Mouse (Mus musculus): ENCODE results near the gene Tm4sf19. TPM values are rescaled to one million over a fixed set of nuclear protein-coding genes. Genes with fewer than 3 reads are reported as not detected.

Tm4sf19 gene
- polyA plus RNA-seq, 1 experiment from 2014 or later, result not detected

DNA sequence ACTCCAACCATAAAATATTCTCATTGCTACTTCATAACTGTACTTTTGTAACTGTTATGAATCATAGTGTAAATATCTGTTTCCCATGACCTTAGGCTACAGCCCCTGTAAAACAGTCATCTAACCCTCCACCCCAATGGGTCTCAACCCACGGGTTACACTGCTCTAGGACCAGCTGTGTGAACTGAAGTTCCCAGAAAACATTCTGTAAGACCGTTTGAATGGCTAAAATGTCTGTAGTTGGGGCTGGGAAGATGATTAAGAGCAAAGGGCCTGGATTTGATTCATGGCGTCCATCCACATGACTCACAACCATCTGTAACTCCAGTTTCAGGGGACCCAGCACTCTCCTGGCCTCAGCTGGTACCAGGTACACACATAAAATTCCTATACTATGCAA, 2.1 kb upstream of the Tm4sf19 start:
- Histone ChIP-seq H3K4me1 (peaks cover 10% of the 10 kb centered on the region), H3K4me3 (no peak overlapping the region), H3K27ac (replicated peaks) (no peak overlapping the region), H3K27me3 (replicated peaks; ENCODE audit: low read depth, poor library complexity, severe bottlenecking) (no peaks in the 10 kb centered on the region), H3K36me3 (replicated peaks) (peaks cover 8% of the 10 kb centered on the region), H3K9me3 (no peaks in the 10 kb centered on the region)
- 80% methylated on average over 3 of the region's 3 CpGs for WGBS
- DNase-seq (ENCODE audit: low spot score), result no peak

DNA sequence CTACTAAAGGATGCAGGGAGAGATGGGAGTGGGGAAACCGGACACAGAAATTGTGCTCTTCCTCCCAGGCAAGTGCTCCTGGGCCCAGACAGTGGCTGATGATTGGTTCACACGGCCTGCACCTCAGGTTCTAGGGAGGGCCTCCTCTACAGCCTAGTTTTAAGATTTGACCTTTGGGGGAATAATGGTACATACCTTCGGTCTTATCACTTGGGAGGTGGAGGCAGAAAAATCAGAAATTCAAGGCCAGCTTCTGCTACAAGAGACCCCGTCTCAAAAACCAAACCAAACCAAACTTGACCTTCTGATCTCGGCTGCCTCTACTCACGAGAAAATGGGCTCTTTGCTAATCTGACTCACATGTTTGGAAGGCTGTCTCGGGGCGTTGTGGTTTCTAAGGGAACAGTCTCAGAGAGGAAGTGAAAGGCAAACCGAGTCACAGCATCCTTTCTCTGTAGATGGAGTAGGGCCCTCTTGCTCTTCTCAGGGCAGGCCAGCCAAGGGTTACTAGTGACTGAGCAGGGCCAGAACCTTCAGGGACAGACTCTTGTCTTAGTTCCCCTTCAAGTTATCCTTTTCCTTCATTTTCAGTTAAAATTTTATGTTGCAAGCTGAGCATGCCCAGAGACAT, 1.1 kb downstream of the Tm4sf19 start:
- H3K4me3 ChIP-seq, result no peak overlapping the region
- no peak overlapping the region for H3K27ac ChIP-seq (replicated peaks)
- H3K9me3 ChIP-seq, result no peaks in the 10 kb centered on the region
- WGBS, result 73% methylated on average over 9 of the region's 9 CpGs
- no peaks in the 10 kb centered on the region for H3K27me3 ChIP-seq (replicated peaks; ENCODE audit: low read depth, poor library complexity, severe bottlenecking)
- peaks cover 6% of the 10 kb centered on the region for H3K4me1 ChIP-seq
- no peak for DNase-seq (ENCODE audit: low spot score)
- no peaks in the 10 kb centered on the region for H3K36me3 ChIP-seq (replicated peaks)

DNA sequence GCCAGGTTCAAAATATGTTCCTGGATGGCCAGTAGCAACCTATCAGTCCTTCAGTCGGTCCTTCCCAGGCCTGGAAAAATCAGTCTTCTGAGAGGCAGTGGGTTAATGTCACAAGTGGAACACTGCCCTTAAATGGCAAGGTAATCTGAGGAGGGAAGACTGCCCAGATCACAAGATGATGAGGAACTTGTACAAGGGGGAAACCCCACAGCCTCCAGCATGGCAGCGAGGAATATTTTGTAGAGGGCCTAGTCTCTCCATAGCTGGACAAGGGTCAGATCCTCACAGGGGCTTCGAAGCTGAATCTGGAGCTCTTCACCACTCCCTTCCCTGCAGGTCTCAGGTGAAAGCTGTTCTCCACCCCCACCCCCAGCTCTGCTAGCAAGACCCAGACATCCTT, 2.5 kb downstream of the Tm4sf19 start:
- Histone ChIP-seq H3K4me3 (no peak overlapping the region), H3K36me3 (replicated peaks) (no peaks in the 10 kb centered on the region), H3K4me1 (peaks cover 15% of the 10 kb centered on the region), H3K27me3 (replicated peaks; ENCODE audit: low read depth, poor library complexity, severe bottlenecking) (no peaks in the 10 kb centered on the region), H3K27ac (replicated peaks) (no peak overlapping the region), H3K9me3 (no peaks in the 10 kb centered on the region)
- no peak for DNase-seq (ENCODE audit: low spot score)
- 83% methylated on average over 3 of the region's 3 CpGs for WGBS

DNA sequence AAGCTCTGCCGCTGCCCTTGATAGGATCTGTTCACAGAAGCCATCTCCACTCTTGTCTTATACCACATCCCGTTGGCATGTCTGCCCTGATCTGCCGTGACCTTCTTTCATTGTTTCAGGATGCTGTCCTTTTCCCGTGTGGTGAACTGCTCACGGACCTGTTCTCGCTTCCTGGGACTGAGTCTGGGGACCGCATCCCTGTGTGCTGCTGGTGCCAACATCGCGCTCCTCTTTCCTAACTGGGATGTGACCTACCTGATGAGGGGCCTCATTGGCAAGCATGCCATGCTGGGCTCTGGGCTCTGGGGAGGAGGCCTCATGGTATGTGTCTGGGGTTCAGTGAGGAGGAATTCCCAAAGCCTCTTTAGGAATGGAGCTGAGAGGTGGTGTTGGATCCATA, 5.4 kb downstream of the Tm4sf19 start:
- Histone ChIP-seq H3K4me1 (peaks cover 15% of the 10 kb centered on the region), H3K27me3 (replicated peaks; ENCODE audit: low read depth, poor library complexity, severe bottlenecking) (no peaks in the 10 kb centered on the region), H3K4me3 (no peak overlapping the region), H3K36me3 (replicated peaks) (no peaks in the 10 kb centered on the region), H3K9me3 (no peaks in the 10 kb centered on the region), H3K27ac (replicated peaks) (no peak overlapping the region)
- 87% methylated on average over 9 of the region's 9 CpGs for WGBS
- DNase-seq (ENCODE audit: low spot score), result no peak

DNA sequence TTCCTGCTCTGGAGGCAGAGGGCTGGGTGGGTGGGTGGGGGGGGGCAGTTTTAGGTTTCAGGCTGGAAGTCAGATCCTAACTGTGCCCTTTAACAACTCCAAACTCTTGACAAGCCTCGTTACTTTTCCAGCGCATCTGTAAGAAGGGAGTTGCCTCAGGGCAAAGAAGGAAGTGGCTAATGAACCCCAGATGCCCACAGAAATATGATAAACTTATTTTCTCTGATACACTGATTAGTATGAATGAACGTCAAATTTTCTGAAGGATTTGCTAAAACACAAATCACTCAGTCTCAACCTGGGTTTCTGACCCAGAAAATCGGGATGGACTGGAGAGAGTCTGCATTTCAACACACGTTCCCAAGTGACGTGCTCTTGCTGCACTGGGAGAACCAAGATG, 6.4 kb downstream of the Tm4sf19 start:
- Histone ChIP-seq H3K9me3 (no peaks in the 10 kb centered on the region), H3K27ac (replicated peaks) (0 out of 2 replicates have a peak overlapping the region, but pooled peaks have one; percentile 6), H3K36me3 (replicated peaks) (no peaks in the 10 kb centered on the region), H3K4me3 (no peak overlapping the region), H3K27me3 (replicated peaks; ENCODE audit: low read depth, poor library complexity, severe bottlenecking) (no peaks in the 10 kb centered on the region), H3K4me1 (peaks cover 15% of the 10 kb centered on the region)
- DNase-seq (ENCODE audit: low spot score), result peak; percentile 35
- 46% methylated on average over 6 of the region's 6 CpGs for WGBS

DNA sequence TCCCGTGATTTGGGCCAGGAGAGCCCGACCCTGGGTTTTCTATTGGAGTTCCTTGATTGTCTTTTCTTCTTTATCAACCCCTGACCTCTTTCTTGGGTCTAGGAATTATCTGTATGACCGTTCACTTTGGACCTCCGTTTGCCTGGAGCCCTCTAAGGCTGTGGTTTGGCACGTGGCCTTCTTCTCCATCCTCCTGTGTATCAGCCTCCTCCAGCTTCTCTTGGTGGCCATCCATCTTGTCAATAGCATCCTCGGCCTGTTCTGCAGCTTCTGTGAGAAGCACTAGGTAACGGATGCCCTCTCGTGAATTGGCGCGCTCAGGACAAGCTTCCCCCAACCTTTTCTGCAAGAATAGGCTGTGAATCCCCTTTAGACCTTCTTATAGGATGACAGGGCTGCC, 7.4 kb downstream of the Tm4sf19 start:
- Histone ChIP-seq H3K9me3 (no peaks in the 10 kb centered on the region), H3K4me3 (no peak overlapping the region), H3K4me1 (peaks cover 15% of the 10 kb centered on the region), H3K27ac (replicated peaks) (no peak overlapping the region), H3K36me3 (replicated peaks) (no peaks in the 10 kb centered on the region), H3K27me3 (replicated peaks; ENCODE audit: low read depth, poor library complexity, severe bottlenecking) (no peaks in the 10 kb centered on the region)
- WGBS, result 84% methylated on average over 10 of the region's 10 CpGs
- DNase-seq (ENCODE audit: low spot score), result no peak

DNA sequence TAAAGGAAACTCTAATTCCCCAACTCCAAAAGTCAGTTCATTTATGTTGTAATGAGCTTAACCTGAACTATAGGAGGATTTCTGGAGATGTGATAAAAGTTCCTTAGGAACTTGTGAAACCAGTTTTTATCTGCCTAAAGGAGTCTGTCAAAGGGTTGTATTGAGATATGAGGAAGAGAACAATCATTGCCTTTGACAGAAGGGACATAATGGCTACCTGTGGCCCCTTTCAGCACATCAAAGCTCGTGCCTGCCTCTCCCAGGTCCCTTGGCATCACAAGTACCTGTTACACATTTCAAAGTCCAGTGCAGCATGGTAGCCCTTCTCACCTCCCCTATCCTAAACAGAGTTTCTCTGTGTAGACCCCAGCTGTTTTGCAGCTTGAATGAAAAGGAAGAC, 17.2 kb downstream of the Tm4sf19 start:
- no peak for DNase-seq (ENCODE audit: low spot score)
- Histone ChIP-seq H3K27me3 (replicated peaks; ENCODE audit: low read depth, poor library complexity, severe bottlenecking) (no peaks in the 10 kb centered on the region), H3K36me3 (replicated peaks) (no peaks in the 10 kb centered on the region), H3K4me1 (peaks cover 14% of the 10 kb centered on the region), H3K27ac (replicated peaks) (no peak overlapping the region), H3K4me3 (no peak overlapping the region), H3K9me3 (no peaks in the 10 kb centered on the region)
- WGBS, result 65% methylated on average over 1 of the region's 1 CpGs

DNA sequence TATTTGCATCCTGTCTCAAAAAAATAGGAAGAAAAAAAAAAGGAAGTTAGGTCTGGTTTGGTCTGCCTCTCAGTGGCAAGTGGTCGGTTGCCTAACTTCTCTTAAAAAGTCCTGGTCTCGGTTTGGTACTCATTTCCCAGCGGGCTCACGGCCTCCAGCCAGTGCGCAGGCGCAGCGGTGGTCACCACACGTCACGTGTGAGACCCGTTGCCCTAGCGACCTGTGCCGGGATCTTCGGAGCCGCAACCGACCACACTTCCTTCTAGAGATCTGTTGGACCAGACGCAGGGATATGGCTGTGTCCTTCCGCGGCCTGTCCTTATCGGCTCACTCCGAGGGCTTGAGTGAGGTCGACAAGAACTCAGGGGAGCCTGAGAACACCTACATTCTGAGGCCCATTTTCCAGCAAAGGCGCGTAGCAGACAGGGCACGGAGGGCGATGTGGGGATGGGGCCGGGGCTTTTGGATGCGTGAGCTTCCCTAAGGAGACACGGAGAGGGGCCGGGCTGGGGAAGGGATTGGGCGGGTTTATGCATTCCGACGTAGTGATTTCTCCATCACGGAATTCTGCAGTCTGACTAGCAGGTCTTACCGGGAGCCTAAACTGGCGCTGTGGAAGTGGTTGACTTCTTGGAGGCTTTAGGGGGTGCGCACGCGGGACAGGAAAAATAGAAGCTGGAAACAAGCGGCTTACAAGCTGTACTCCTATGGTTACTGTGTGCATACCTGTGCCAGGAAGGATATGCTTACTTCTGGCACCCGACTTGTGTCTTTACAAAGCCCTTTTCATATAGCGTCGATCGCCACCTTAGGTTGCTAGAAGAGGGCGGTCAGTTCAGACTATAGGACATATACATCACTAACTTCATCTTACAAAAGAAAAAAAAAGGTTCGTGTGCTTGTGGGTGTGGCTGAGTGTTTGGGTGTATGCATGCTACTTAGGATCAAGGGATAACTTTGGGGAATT, 19.5 kb downstream of the Tm4sf19 start, which contains the start of gene Tctex1d2:
Gene Tctex1d2 (plus strand): TSS at position 186 of the 967 bp plus-strand sequence.
- Histone ChIP-seq H3K27ac (replicated peaks) (peak within 1 kb of the TSS; percentile 94), H3K4me3 (peak within 1 kb of the TSS; percentile 78), H3K27me3 (replicated peaks; ENCODE audit: low read depth, poor library complexity, severe bottlenecking) (no peaks in the 10 kb centered on the region), H3K36me3 (replicated peaks) (no peaks in the 10 kb centered on the region), H3K9me3 (no peaks in the 10 kb centered on the region), H3K4me1 (peaks cover 14% of the 10 kb centered on the region)
- DNase-seq (ENCODE audit: low spot score), result peak; percentile 96
- WGBS, result 1% methylated on average over 45 of the region's 45 CpGs

DNA sequence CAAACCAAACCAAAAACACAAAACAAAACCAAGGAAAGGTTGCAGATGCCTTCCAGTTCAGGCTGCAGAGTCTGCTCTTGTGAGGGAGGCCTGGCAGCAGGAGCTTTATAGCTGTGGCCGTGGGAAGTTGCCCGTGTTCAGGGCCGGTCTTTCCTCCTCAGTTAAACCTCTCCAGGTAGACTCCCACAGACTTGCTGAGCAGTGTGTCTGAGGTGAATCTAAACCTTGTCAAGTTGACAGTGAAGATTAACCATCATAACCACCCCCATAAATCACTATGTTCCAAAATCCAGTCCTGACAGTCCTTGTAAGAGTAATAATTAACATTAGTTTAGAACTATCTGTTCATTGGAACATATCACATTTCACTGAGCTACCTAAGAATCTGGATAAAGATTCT, 27.2 kb downstream of the Tm4sf19 start:
- no peak for DNase-seq (ENCODE audit: low spot score)
- H3K27ac ChIP-seq (replicated peaks), result no peak overlapping the region
- WGBS, result 87% methylated on average over 3 of the region's 3 CpGs
- peaks cover 17% of the 10 kb centered on the region for H3K4me1 ChIP-seq
- no peak overlapping the region for H3K4me3 ChIP-seq
- no peaks in the 10 kb centered on the region for H3K9me3 ChIP-seq
- H3K36me3 ChIP-seq (replicated peaks), result no peaks in the 10 kb centered on the region
- no peaks in the 10 kb centered on the region for H3K27me3 ChIP-seq (replicated peaks; ENCODE audit: low read depth, poor library complexity, severe bottlenecking)

DNA sequence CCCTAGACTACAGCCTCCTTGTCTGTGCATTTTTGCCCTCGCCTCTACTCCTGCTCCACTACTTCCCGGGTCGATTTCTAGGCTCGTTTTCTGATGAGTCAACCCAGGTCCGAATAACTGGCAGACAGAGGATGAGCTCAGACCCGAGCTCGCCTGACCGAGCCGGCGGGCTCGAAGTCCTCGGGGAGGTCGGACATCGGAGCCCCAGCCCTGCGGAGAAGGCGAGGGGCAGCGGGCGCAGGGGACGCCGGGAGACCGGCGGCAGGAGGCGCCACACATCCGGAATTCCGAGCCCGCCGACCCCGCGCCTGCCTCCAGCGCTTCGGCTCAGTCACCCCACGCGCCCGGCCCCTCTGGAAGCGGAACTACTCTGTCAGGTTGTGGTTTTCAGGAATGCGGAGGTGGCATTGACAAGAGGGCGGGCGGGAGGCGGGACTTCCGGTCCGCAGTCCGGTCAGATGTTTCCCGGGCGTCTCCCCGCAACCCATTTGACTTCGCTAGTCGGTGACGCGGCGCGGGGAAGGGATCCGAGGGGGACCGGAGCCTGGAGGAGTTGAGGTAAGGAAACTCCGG, 30.3 kb downstream of the Tm4sf19 start, which contains the start of gene Pcyt1a:
Gene Pcyt1a (plus strand): TSS at position 448 of the 573 bp plus-strand sequence.
- Histone ChIP-seq H3K27ac (replicated peaks) (peak within 1 kb of the TSS; percentile 91), H3K4me3 (peak within 1 kb of the TSS; percentile 79), H3K36me3 (replicated peaks) (no peaks in the 10 kb centered on the region), H3K27me3 (replicated peaks; ENCODE audit: low read depth, poor library complexity, severe bottlenecking) (no peaks in the 10 kb centered on the region), H3K9me3 (no peaks in the 10 kb centered on the region), H3K4me1 (peaks cover 17% of the 10 kb centered on the region)
- peak; percentile 96 for DNase-seq (ENCODE audit: low spot score)
- under 1% methylated on average over 54 of the region's 54 CpGs for WGBS

DNA sequence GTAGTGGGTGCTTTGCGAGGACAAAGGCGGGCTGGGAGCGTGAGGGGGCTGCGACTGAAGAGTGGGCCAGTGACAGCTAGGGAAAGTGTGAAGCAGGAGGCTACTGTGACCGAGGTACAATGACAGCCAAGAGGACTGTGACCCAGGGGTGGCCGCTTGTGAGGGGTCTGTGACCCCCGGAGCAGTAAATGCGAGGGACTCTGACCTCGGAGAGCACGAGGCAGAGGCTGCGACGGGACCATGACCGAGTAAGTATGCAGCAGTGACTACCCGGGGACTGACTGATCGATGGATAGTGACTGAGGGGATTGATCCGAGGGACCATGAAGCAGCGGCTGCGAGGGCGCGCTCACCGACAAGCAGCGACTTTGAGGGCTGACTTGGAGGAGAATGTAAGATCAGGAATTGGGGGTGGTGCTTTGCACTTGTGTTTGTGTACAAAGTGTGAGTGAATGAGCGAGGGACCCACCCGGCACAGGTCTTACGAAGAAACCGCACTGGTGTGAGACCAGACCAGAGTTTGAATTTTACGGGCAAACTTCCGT, 30.8 kb downstream of the Tm4sf19 start:
- H3K9me3 ChIP-seq, result no peaks in the 10 kb centered on the region
- H3K27me3 ChIP-seq (replicated peaks; ENCODE audit: low read depth, poor library complexity, severe bottlenecking), result no peaks in the 10 kb centered on the region
- H3K27ac ChIP-seq (replicated peaks), result peak overlapping the region; percentile 91
- no peak for DNase-seq (ENCODE audit: low spot score)
- H3K4me3 ChIP-seq, result peak overlapping the region; percentile 79
- no peaks in the 10 kb centered on the region for H3K36me3 ChIP-seq (replicated peaks)
- H3K4me1 ChIP-seq, result peaks cover 17% of the 10 kb centered on the region
- WGBS, result 4% methylated on average over 28 of the region's 28 CpGs

DNA sequence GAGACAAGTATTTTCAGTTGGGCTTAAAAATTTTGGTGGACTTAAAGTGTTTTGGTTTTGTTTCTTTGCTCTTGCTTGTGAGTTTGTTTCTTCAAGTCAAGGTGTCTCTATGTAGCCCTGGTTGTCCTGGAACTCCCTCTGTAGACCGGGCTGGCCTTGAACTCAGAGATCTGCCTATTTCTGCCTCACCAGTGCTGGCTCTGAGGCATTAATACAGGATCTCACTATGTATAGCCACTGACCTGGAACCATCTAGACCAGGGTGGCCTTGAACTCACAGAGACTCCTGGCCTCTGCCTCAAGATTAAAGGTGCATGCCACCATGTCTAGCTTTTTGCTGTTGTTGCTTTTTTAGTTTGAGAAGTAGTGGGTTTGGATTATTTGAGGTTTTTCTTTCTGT, 31.6 kb downstream of the Tm4sf19 start:
- H3K27ac ChIP-seq (replicated peaks), result no peak overlapping the region
- no peaks in the 10 kb centered on the region for H3K27me3 ChIP-seq (replicated peaks; ENCODE audit: low read depth, poor library complexity, severe bottlenecking)
- H3K9me3 ChIP-seq, result no peaks in the 10 kb centered on the region
- DNase-seq (ENCODE audit: low spot score), result no peak
- H3K4me1 ChIP-seq, result peaks cover 17% of the 10 kb centered on the region
- H3K36me3 ChIP-seq (replicated peaks), result no peaks in the 10 kb centered on the region
- 88% methylated on average over 1 of the region's 1 CpGs for WGBS
- H3K4me3 ChIP-seq, result peak overlapping the region; percentile 79; the same call in 1 of the 2 replicates

All from embryonic facial prominence, embryonic 10.5 days (tissue).